ENCODE assay signal across 18 mouse cellular contexts in genomic region chr6:140342881-140343280, GRCm38 (mm10).
DNase-seq lines count a peak whose midpoint lies in the region; ATAC-seq and TF ChIP-seq lines count a peak whose summit lies in the region.
"Had no signal": no experiment of that assay in that cellular context is flagged by ENCODE, and none has a peak within 500 bp of the region (broad histone marks: within the 10 kb centered on the region; RNA-seq: fewer than 3 reads in every experiment).

No protein-coding gene starts in this region.

- H3K27ac ChIP-seq in midbrain, embryonic 11.5 days (ENCODE audit: low read depth, low read length), result no peak overlapping the region
- H3K27ac ChIP-seq in midbrain, embryonic 10.5 days (replicated peaks), result no peak overlapping the region
- no peak overlapping the region for H3K27ac ChIP-seq in forebrain, postnatal 0 days (ENCODE audit: low read depth, low read length)
- no peak overlapping the region for H3K27ac ChIP-seq in hindbrain, postnatal 0 days
- H3K27ac ChIP-seq in neural tube, embryonic 14.5 days (ENCODE audit: low read depth, low read length), result no peak overlapping the region
- H3K27ac ChIP-seq: heart, adult 2 months had no signal

- H3K36me3 ChIP-seq in midbrain, embryonic 11.5 days (ENCODE audit: control insufficient read depth, insufficient read depth, low read length), result no peaks in the 10 kb centered on the region
- H3K36me3 ChIP-seq in midbrain, embryonic 10.5 days, result no peaks in the 10 kb centered on the region
- no peaks in the 10 kb centered on the region for H3K36me3 ChIP-seq in forebrain, postnatal 0 days (ENCODE audit: insufficient read depth)
- no peaks in the 10 kb centered on the region for H3K36me3 ChIP-seq in hindbrain, postnatal 0 days (ENCODE audit: insufficient read depth, low read length)
- H3K36me3 ChIP-seq in neural tube, embryonic 14.5 days (ENCODE audit: control insufficient read depth, insufficient read depth, low read length), result no peaks in the 10 kb centered on the region

- H3K4me1 ChIP-seq in midbrain, embryonic 11.5 days (ENCODE audit: control insufficient read depth, insufficient read depth, low read length), result peaks cover 6% of the 10 kb centered on the region
- peaks cover 35% of the 10 kb centered on the region for H3K4me1 ChIP-seq in midbrain, embryonic 10.5 days
- peaks cover 7% of the 10 kb centered on the region for H3K4me1 ChIP-seq in forebrain, postnatal 0 days (ENCODE audit: insufficient read depth)
- H3K4me1 ChIP-seq in hindbrain, postnatal 0 days (ENCODE audit: insufficient read depth, low read length), result no peaks in the 10 kb centered on the region; the same call in 1 of the 2 replicates
- peaks cover 8% of the 10 kb centered on the region; the same call in 1 of the 2 replicates for H3K4me1 ChIP-seq in neural tube, embryonic 14.5 days (ENCODE audit: control insufficient read depth, insufficient read depth, low read length)

- H3K9ac ChIP-seq in midbrain, embryonic 11.5 days (ENCODE audit: low read length), result no peak overlapping the region
- no peak overlapping the region for H3K9ac ChIP-seq in forebrain, postnatal 0 days
- no peak overlapping the region for H3K9ac ChIP-seq in hindbrain, postnatal 0 days (replicated peaks; ENCODE audit: low read length)
- H3K9ac ChIP-seq in neural tube, embryonic 14.5 days (replicated peaks; ENCODE audit: low read depth, low read length), result no peak overlapping the region

- peak; percentile 56 for ATAC-seq in midbrain, embryonic 11.5 days (ENCODE audit: low FRiP score)
- ATAC-seq in forebrain, postnatal 0 days, result peak; percentile 32; the same call in 1 of the 2 replicates
- ATAC-seq in hindbrain, postnatal 0 days, result peak; percentile 55; the same call in 1 of the 2 replicates
- peak; percentile 55; the same call in 1 of the 2 replicates for ATAC-seq in neural tube, embryonic 14.5 days (ENCODE audit: low read depth)
- ATAC-seq in inflammation-experienced regulatory T-cells, adult 6 months, result no peak
- ATAC-seq: activated CD4-positive, CD25-positive, alpha-beta regulatory T cell, adult 4 months had no signal

- H3K4me2 ChIP-seq in midbrain, embryonic 11.5 days, result no peak overlapping the region
- no peak overlapping the region for H3K4me2 ChIP-seq in forebrain, postnatal 0 days (ENCODE audit: low read depth)
- H3K4me2 ChIP-seq in hindbrain, postnatal 0 days (ENCODE audit: low read depth, low read length), result no peak overlapping the region
- H3K4me2 ChIP-seq in neural tube, embryonic 14.5 days (ENCODE audit: low read depth, low read length), result no peak overlapping the region

- no peak for DNase-seq in midbrain, embryonic 11.5 days (ENCODE audit: low spot score, missing footprints)
- DNase-seq in midbrain, embryonic 10.5 days (ENCODE audit: low spot score), result no peak
- DNase-seq in forebrain, postnatal 0 days, result no peak
- DNase-seq in hindbrain, postnatal 0 days (ENCODE audit: low spot score), result peak; percentile 24
- DNase-seq in layer of hippocampus, postnatal 25 days (ENCODE audit: extremely low spot score in 1 of 2, low spot score in 1 of 2), result no peak
- DNase-seq: adrenal gland, postnatal 14 days; cerebellum, adult 2 months; heart, adult 2 months; kidney, adult 9 months; kidney, postnatal 36 days; layer of hippocampus, adult 9-11 months; lung, postnatal 14 days; right cerebral cortex, adult 18-20 months; thymus, adult 18-20 months had no signal

- no peaks in the 10 kb centered on the region for H3K27me3 ChIP-seq in midbrain, embryonic 11.5 days (ENCODE audit: control insufficient read depth, insufficient read depth, low read length)
- no peaks in the 10 kb centered on the region for H3K27me3 ChIP-seq in midbrain, embryonic 10.5 days (ENCODE audit: low read depth, poor library complexity, severe bottlenecking)
- no peaks in the 10 kb centered on the region for H3K27me3 ChIP-seq in forebrain, postnatal 0 days (ENCODE audit: insufficient read depth, low read length)
- H3K27me3 ChIP-seq in hindbrain, postnatal 0 days (ENCODE audit: insufficient read depth, low read length), result no peaks in the 10 kb centered on the region
- H3K27me3 ChIP-seq in neural tube, embryonic 14.5 days (ENCODE audit: control insufficient read depth, insufficient read depth, low read length), result no peaks in the 10 kb centered on the region
- H3K27me3 ChIP-seq: Patski had no signal

- H3K9me3 ChIP-seq in midbrain, embryonic 11.5 days (ENCODE audit: control insufficient read depth, low read length), result no peaks in the 10 kb centered on the region
- 0 out of 2 replicates have a peak, but pooled peaks cover 4% of the 10 kb centered on the region for H3K9me3 ChIP-seq in midbrain, embryonic 10.5 days (replicated peaks)
- H3K9me3 ChIP-seq in forebrain, postnatal 0 days (ENCODE audit: low read length), result no peaks in the 10 kb centered on the region
- H3K9me3 ChIP-seq in hindbrain, postnatal 0 days (ENCODE audit: low read length), result no peaks in the 10 kb centered on the region
- no peaks in the 10 kb centered on the region for H3K9me3 ChIP-seq in neural tube, embryonic 14.5 days (ENCODE audit: control insufficient read depth, low read length)

- TF ChIP-seq CTCF in forebrain, postnatal 0 days (IDR thresholded peaks at IDR 0.05; ENCODE audit: low read depth), result no peak
- TF ChIP-seq CTCF in hindbrain, postnatal 0 days (IDR thresholded peaks at IDR 0.05; ENCODE audit: low read depth), result no peak

- 19% methylated on average over 1 of the region's 1 CpGs for WGBS in midbrain, embryonic 11.5 days
- 50% methylated on average over 1 of the region's 1 CpGs for WGBS in midbrain, embryonic 10.5 days
- WGBS in forebrain, postnatal 0 days, result 19% methylated on average over 1 of the region's 1 CpGs
- 6% methylated on average over 1 of the region's 1 CpGs for WGBS in hindbrain, postnatal 0 days
- WGBS in neural tube, embryonic 14.5 days, result 20% methylated on average over 1 of the region's 1 CpGs

- no peak overlapping the region for H3K4me3 ChIP-seq in midbrain, embryonic 11.5 days (ENCODE audit: low read depth, low read length)
- H3K4me3 ChIP-seq in midbrain, embryonic 10.5 days, result no peak overlapping the region
- H3K4me3 ChIP-seq in forebrain, postnatal 0 days (ENCODE audit: low read depth, low read length), result no peak overlapping the region
- H3K4me3 ChIP-seq in hindbrain, postnatal 0 days (ENCODE audit: low read length), result no peak overlapping the region
- H3K4me3 ChIP-seq in neural tube, embryonic 14.5 days (ENCODE audit: low read depth, low read length), result no peak overlapping the region
- H3K4me3 ChIP-seq: heart, adult 2 months had no signal
